Mouse (Mus musculus): Measurements from ENCODE around the gene Tbx19.

Tbx19 gene

GRCm38 (mm10) chr1:165110659-165111058 is 49.9 kb downstream of the Tbx19 start:
- no peak for DNase-seq

DNA sequence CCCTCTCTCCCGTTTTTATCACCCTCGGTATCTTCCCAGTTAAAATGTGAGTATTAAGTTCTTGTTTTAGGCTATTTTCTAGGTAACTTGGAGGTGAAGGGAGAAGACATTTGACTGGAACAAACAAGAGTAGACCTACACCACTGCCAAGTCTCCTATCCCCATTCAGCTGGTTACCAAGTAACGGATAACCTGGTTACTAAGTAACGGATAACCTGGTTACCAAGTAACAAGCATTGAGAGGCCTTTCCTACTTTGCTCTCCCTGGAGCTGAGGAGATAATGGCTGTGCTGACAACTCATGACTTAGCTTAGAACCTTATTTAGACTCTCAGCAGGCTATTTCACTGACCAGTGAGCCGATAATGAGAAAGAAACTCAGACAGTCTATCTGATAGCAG is 51.4 kb downstream of the Tbx19 start:
- no peak for DNase-seq

GRCm38 (mm10) chr1:165108477-165108876 is 52.1 kb downstream of the Tbx19 start:
- DNase-seq = no peak

- no peak for DNase-seq
These were observed 54.6 kb downstream of the Tbx19 start for GRCm38 (mm10) chr1:165106011-165106385.

GRCm38 (mm10) chr1:165105270-165106010 is 55.1 kb downstream of the Tbx19 start:
- no peak for DNase-seq

GRCm38 (mm10) chr1:165104707-165105259 is 55.8 kb downstream of the Tbx19 start:
- DNase-seq = no peak

DNA sequence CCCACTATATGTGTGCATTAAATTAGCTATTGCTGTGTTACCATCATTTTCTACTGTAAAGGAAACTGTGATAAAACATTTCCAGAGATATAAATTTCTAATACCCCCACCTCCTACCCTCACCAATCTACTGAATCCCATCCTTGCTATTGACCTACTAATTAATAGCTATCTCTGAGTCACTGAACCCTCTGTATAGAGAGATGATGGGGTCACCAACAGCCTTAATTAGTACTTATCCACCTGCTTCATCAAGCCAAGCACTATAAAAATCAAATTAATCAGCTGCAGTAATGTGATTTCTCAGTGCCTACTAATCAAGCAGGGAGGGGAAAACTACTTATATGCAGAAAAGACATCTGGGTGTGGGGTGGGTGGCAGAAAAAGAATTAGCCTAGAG is 61.0 kb downstream of the Tbx19 start:
- no peak for DNase-seq

DNA sequence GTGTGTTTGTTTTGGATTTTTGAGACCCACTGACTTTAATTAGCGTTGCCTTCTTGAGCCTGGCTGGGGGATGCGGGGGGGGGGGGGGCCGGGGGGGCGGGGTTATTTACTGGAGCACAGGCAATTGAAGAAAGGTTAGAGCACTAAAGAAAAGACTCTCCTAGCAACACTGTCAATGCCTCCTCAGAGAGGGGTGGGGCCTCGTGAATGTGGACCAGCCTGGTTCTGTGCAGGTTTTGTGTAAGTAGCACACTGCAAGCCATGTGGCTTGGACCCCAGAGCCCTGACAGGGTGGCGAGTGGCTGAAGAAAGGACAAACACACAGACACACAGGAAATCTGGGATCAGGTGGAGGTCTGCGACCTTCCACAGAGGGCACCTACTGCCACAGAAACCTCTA is 65.7 kb downstream of the Tbx19 start:
- DNase-seq = no peak

- peak; percentile 68 for DNase-seq
These were observed 68.9 kb downstream of the Tbx19 start for GRCm38 (mm10) chr1:165091721-165092120.

GRCm38 (mm10) chr1:165089556-165089955 is 71.0 kb downstream of the Tbx19 start:
- DNase-seq = no peak

Data from right cerebral cortex, postnatal 4 days (tissue).